Mouse (Mus musculus): ENCODE results near the gene Gm11992. TPM values are rescaled to one million over a fixed set of nuclear protein-coding genes. Genes with fewer than 3 reads are reported as not detected.

Gm11992 gene
- total and polyA plus RNA-seq, 3 experiments: not detected

- TF ChIP-seq E2F4 (IDR thresholded peaks at IDR 0.05; ENCODE audit: insufficient replicate concordance, low read depth, low read length) (peak; percentile 84; the same call in 1 of the 2 replicates), JUN (IDR thresholded peaks at IDR 0.05; ENCODE audit: insufficient read depth, low read depth, low read length) (no peak), MEF2A (IDR thresholded peaks at IDR 0.05; ENCODE audit: borderline replicate concordance, low read depth, low read length) (peak; percentile 70; the same call in 1 of the 2 replicates), JUND (conservative IDR thresholded peaks at IDR 0.05; ENCODE audit: low read depth, low read length) (no peak), ELF1 (IDR thresholded peaks at IDR 0.05; ENCODE audit: low read depth, low read length) (peak; percentile 74; the same call in 1 of the 2 replicates), ETS1 (conservative IDR thresholded peaks at IDR 0.05; ENCODE audit: low read depth, low read length) (no peak; the same call in 1 of the 2 replicates), CHD2 (IDR thresholded peaks at IDR 0.05; ENCODE audit: low read length) (0 out of 2 replicates have a peak, but pooled peaks have one; percentile 28), MAZ (IDR thresholded peaks at IDR 0.05; ENCODE audit: low read depth, low read length) (peak; percentile 84), ZNF384 (IDR thresholded peaks at IDR 0.05; ENCODE audit: low read depth, low read length) (no peak), MXI1 (IDR thresholded peaks at IDR 0.05; ENCODE audit: low read depth, low read length) (peak; percentile 90), BHLHE40 (IDR thresholded peaks at IDR 0.05; ENCODE audit: low read depth, low read length) (peak; percentile 89)
These were observed 37.5 kb upstream of the Gm11992 start, which contains the start of gene Hus1 (continued) for GRCm38 (mm10) chr11:9010853-9011339.

- in situ Hi-C loops (cut with MboI; ENCODE audit: low pct_ligation_motif_present, low pct_unique_long_range_greater_than_20kb, low sequenced_read_pairs) (no loop called here), dilution Hi-C loops (cut with MboI; ENCODE audit: extremely low pct_ligation_motif_present, extremely low pct_unique_long_range_greater_than_20kb, low sequenced_read_pairs) (no loop called here)
- H3K9ac ChIP-seq (ENCODE audit: insufficient read depth, low read depth): peak overlapping the region; percentile 65; the same call in 1 of the 2 replicates
- H3K4me2 ChIP-seq (ENCODE audit: insufficient read depth, low read depth, poor library complexity, severe bottlenecking): peak overlapping the region; percentile 41
- no peak overlapping the region for H3K27ac ChIP-seq (ENCODE audit: insufficient read depth, low read depth)
- no peak for TF ChIP-seq ELF1 (IDR thresholded peaks at IDR 0.05; ENCODE audit: low read depth, low read length)
- no peak for TF ChIP-seq CTCF (conservative IDR thresholded peaks at IDR 0.05 in 1 of 2, IDR thresholded peaks at IDR 0.05 in 1 of 2; ENCODE audit: low read depth in 2 of 2, low read length in 2 of 2)
- peak overlapping the region; percentile 77 to 87 (median 86) for H3K4me3 ChIP-seq (replicated peaks in 1 of 3; ENCODE audit: low read depth in 2 of 3, low read length in 2 of 3, poor library complexity in 1 of 3)
- peaks cover 16 to 26% of the 10 kb centered on the region in 2 experiments for H3K36me3 ChIP-seq (replicated peaks in 1 of 2; ENCODE audit: control insufficient read depth in 1 of 2, insufficient read depth in 1 of 2, low read length in 1 of 2)
- H3K4me1 ChIP-seq (ENCODE audit: control insufficient read depth in 1 of 2, insufficient read depth in 2 of 2): peaks cover 4 to 23% of the 10 kb centered on the region in 2 experiments; a peak in 3 of 4 replicates
- peaks cover 14% of the 10 kb centered on the region for H3K79me2 ChIP-seq (replicated peaks; ENCODE audit: control insufficient read depth, extremely low read depth, insufficient read depth, poor library complexity, severe bottlenecking)
- no peak for DNase-seq (ENCODE audit: extremely low read depth)
- no peaks in the 10 kb centered on the region for H3K9me3 ChIP-seq (replicated peaks; ENCODE audit: low read length)
- peaks cover 39% of the 10 kb centered on the region for H3K27me3 ChIP-seq (replicated peaks)
These were observed 37.0 kb upstream of the Gm11992 start for GRCm38 (mm10) chr11:9011348-9011747.

- DNase-seq (ENCODE audit: extremely low read depth): no peak
- Histone ChIP-seq H3K27me3 (replicated peaks) (peaks cover 67% of the 10 kb centered on the region), H3K9me3 (replicated peaks; ENCODE audit: low read length) (no peaks in the 10 kb centered on the region), H3K36me3 (replicated peaks in 1 of 2; ENCODE audit: control insufficient read depth in 1 of 2, insufficient read depth in 1 of 2, low read length in 1 of 2) (peaks cover 0 to under 1% of the 10 kb centered on the region in 2 experiments), H3K4me2 (ENCODE audit: insufficient read depth, low read depth, poor library complexity, severe bottlenecking) (no peak overlapping the region), H3K9ac (ENCODE audit: insufficient read depth, low read depth) (no peak overlapping the region), H3K4me1 (ENCODE audit: control insufficient read depth in 1 of 2, insufficient read depth in 2 of 2) (peaks cover 2 to 6% of the 10 kb centered on the region in 2 experiments; a peak in 3 of 4 replicates), H3K79me2 (replicated peaks; ENCODE audit: control insufficient read depth, extremely low read depth, insufficient read depth, poor library complexity, severe bottlenecking) (peaks cover 6% of the 10 kb centered on the region), H3K4me3 (replicated peaks in 1 of 3; ENCODE audit: low read depth in 2 of 3, low read length in 2 of 3, poor library complexity in 1 of 3) (no peak overlapping the region), H3K27ac (ENCODE audit: insufficient read depth, low read depth) (no peak overlapping the region)
- in situ Hi-C loops (cut with MboI; ENCODE audit: low pct_ligation_motif_present, low pct_unique_long_range_greater_than_20kb, low sequenced_read_pairs) (no loop called here), dilution Hi-C loops (cut with MboI; ENCODE audit: extremely low pct_ligation_motif_present, extremely low pct_unique_long_range_greater_than_20kb, low sequenced_read_pairs) (no loop called here)
- TF ChIP-seq MEF2A (IDR thresholded peaks at IDR 0.05; ENCODE audit: borderline replicate concordance, low read depth, low read length) (no peak), USF2 (conservative IDR thresholded peaks at IDR 0.05; ENCODE audit: low read depth, low read length) (no peak), BHLHE40 (IDR thresholded peaks at IDR 0.05; ENCODE audit: low read depth, low read length) (no peak), POLR2A (IDR thresholded peaks at IDR 0.05; ENCODE audit: low read depth, low read length) (no peak), TCF12 (IDR thresholded peaks at IDR 0.05; ENCODE audit: low read depth, low read length) (no peak), UBTF (IDR thresholded peaks at IDR 0.05; ENCODE audit: low read depth, low read length) (no peak), RCOR1 (conservative IDR thresholded peaks at IDR 0.05; ENCODE audit: low read depth, low read length) (no peak)
These were observed 33.7 kb upstream of the Gm11992 start for GRCm38 (mm10) chr11:9014740-9015139.
